ENCODE assay signal across 14 mouse cellular contexts in the genomic region with DNA sequence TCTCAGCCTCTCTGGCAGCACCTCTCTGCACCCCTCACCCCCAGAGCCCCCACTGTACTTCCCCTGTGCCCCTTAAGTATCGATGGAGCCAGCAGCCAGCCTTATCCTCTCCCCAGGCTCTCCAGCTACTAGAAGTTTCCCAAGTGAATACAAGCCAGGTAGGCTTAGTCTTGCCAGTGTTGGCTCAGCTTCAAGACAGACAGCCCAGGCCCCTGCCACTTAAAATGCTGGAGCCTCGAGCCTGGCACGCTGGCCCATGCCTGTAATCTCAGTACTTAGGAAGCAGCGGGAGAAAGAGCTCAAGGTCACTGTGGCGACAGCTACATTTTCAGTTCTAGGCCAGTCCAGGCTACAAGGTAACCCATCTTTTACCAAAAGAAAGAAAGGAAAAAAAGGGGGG. TPM values are rescaled to one million over a fixed set of nuclear protein-coding genes. Genes with fewer than 3 reads are reported as not detected.
DNase-seq lines count a peak whose midpoint lies in the region; ATAC-seq and TF ChIP-seq lines count a peak whose summit lies in the region.
"Had no signal": no experiment of that assay in that cellular context is flagged by ENCODE, and none has a peak within 500 bp of the region (broad histone marks: within the 10 kb centered on the region; RNA-seq: fewer than 3 reads in every experiment).

No protein-coding gene starts in this region.

- H3K27ac ChIP-seq in limb, embryonic 15.5 days = 0 out of 2 replicates have a peak overlapping the region, but pooled peaks have one; percentile 22
- no peak overlapping the region for H3K27ac ChIP-seq in limb, embryonic 10.5 days
- peak overlapping the region; percentile 71 for H3K27ac ChIP-seq in forebrain, embryonic 15.5 days (replicated peaks)
- H3K27ac ChIP-seq in heart, embryonic 15.5 days = peak overlapping the region; percentile 95
- H3K27ac ChIP-seq in midbrain, embryonic 13.5 days = peak overlapping the region; percentile 79
- no peak overlapping the region for H3K27ac ChIP-seq in kidney, adult 2 months (ENCODE audit: insufficient read depth, low read depth, low read length)
- H3K27ac ChIP-seq: liver, embryonic 15.5 days had no signal

- no peak overlapping the region for H3K4me3 ChIP-seq in limb, embryonic 15.5 days
- H3K4me3 ChIP-seq in limb, embryonic 10.5 days = no peak overlapping the region
- no peak overlapping the region for H3K4me3 ChIP-seq in forebrain, embryonic 15.5 days
- H3K4me3 ChIP-seq in heart, embryonic 15.5 days = no peak overlapping the region
- no peak overlapping the region for H3K4me3 ChIP-seq in midbrain, embryonic 13.5 days (replicated peaks)
- no peak overlapping the region for H3K4me3 ChIP-seq in kidney, adult 2 months (ENCODE audit: insufficient read depth, low read depth, low read length)
- H3K4me3 ChIP-seq: liver, embryonic 15.5 days had no signal

- H3K9me3 ChIP-seq in limb, embryonic 15.5 days = no peaks in the 10 kb centered on the region
- H3K9me3 ChIP-seq in limb, embryonic 10.5 days (replicated peaks) = no peaks in the 10 kb centered on the region
- no peaks in the 10 kb centered on the region for H3K9me3 ChIP-seq in forebrain, embryonic 15.5 days
- H3K9me3 ChIP-seq in heart, embryonic 15.5 days (replicated peaks) = no peaks in the 10 kb centered on the region
- H3K9me3 ChIP-seq in midbrain, embryonic 13.5 days = no peaks in the 10 kb centered on the region
- H3K9me3 ChIP-seq: liver, embryonic 15.5 days had no signal

- peaks cover 38% of the 10 kb centered on the region for H3K4me1 ChIP-seq in limb, embryonic 15.5 days
- H3K4me1 ChIP-seq in limb, embryonic 10.5 days = peaks cover 27% of the 10 kb centered on the region
- H3K4me1 ChIP-seq in forebrain, embryonic 15.5 days = peaks cover 35% of the 10 kb centered on the region
- H3K4me1 ChIP-seq in heart, embryonic 15.5 days (replicated peaks) = peaks cover 53% of the 10 kb centered on the region
- peaks cover 55% of the 10 kb centered on the region for H3K4me1 ChIP-seq in midbrain, embryonic 13.5 days (replicated peaks)
- no peaks in the 10 kb centered on the region for H3K4me1 ChIP-seq in kidney, adult 2 months (ENCODE audit: control insufficient read depth, insufficient read depth, low read length)

- TF ChIP-seq CTCF in kidney, adult 2 months (conservative IDR thresholded peaks at IDR 0.05; ENCODE audit: insufficient read depth, insufficient read length, low read depth, low read length) = no peak

- H3K9ac ChIP-seq in limb, embryonic 15.5 days = no peak overlapping the region
- H3K9ac ChIP-seq in forebrain, embryonic 15.5 days (replicated peaks) = no peak overlapping the region
- no peak overlapping the region for H3K9ac ChIP-seq in heart, embryonic 15.5 days
- no peak overlapping the region for H3K9ac ChIP-seq in midbrain, embryonic 13.5 days (replicated peaks)
- H3K9ac ChIP-seq: liver, embryonic 15.5 days had no signal

- no peaks in the 10 kb centered on the region for H3K27me3 ChIP-seq in limb, embryonic 15.5 days
- no peaks in the 10 kb centered on the region for H3K27me3 ChIP-seq in limb, embryonic 10.5 days (ENCODE audit: low read depth, poor library complexity, severe bottlenecking)
- no peaks in the 10 kb centered on the region for H3K27me3 ChIP-seq in forebrain, embryonic 15.5 days
- H3K27me3 ChIP-seq in heart, embryonic 15.5 days = no peaks in the 10 kb centered on the region; the same call in 1 of the 2 replicates
- H3K27me3 ChIP-seq in midbrain, embryonic 13.5 days = no peaks in the 10 kb centered on the region
- H3K27me3 ChIP-seq in kidney, adult 2 months (replicated peaks; ENCODE audit: control insufficient read depth, insufficient read depth, low read length) = no peaks in the 10 kb centered on the region

- peaks cover 24% of the 10 kb centered on the region for H3K36me3 ChIP-seq in limb, embryonic 15.5 days
- peaks cover 79% of the 10 kb centered on the region for H3K36me3 ChIP-seq in limb, embryonic 10.5 days
- no peaks in the 10 kb centered on the region for H3K36me3 ChIP-seq in forebrain, embryonic 15.5 days
- H3K36me3 ChIP-seq in heart, embryonic 15.5 days = no peaks in the 10 kb centered on the region
- H3K36me3 ChIP-seq in midbrain, embryonic 13.5 days = peaks cover 3% of the 10 kb centered on the region; the same call in 1 of the 2 replicates
- H3K36me3 ChIP-seq in kidney, adult 2 months (ENCODE audit: control insufficient read depth, insufficient read depth, low read length) = no peaks in the 10 kb centered on the region
- H3K36me3 ChIP-seq: liver, embryonic 15.5 days had no signal

- WGBS in limb, embryonic 15.5 days = 54% methylated on average over 5 of the region's 5 CpGs
- WGBS in limb, embryonic 10.5 days = 68% methylated on average over 5 of the region's 5 CpGs
- WGBS in forebrain, embryonic 15.5 days = 41% methylated on average over 5 of the region's 5 CpGs
- WGBS in heart, embryonic 15.5 days = 30% methylated on average over 5 of the region's 5 CpGs
- WGBS in midbrain, embryonic 13.5 days = 56% methylated on average over 5 of the region's 5 CpGs
- 78% methylated on average over 5 of the region's 5 CpGs for WGBS in kidney, adult 2 months

- H3K4me2 ChIP-seq in limb, embryonic 15.5 days = no peak overlapping the region
- no peak overlapping the region for H3K4me2 ChIP-seq in forebrain, embryonic 15.5 days (replicated peaks)
- H3K4me2 ChIP-seq in heart, embryonic 15.5 days = peak overlapping the region; percentile 18; the same call in 1 of the 2 replicates
- no peak overlapping the region for H3K4me2 ChIP-seq in midbrain, embryonic 13.5 days (replicated peaks)
- H3K4me2 ChIP-seq: liver, embryonic 15.5 days had no signal

- no peak for DNase-seq in limb, embryonic 10.5 days (ENCODE audit: low spot score)
- DNase-seq in yolk sac, embryonic 10.5 days (ENCODE audit: low spot score) = no peak
- no peak for DNase-seq in kidney, adult 2 months
- DNase-seq: kidney, postnatal 36 days; spleen, adult 18-20 months had no signal

- ATAC-seq in limb, embryonic 15.5 days (ENCODE audit: insufficient number of reproducible peaks, low FRiP score, low TSS enrichment, low read depth) = no peak
- no peak for ATAC-seq in forebrain, embryonic 15.5 days (replicated peaks)
- 0 out of 2 replicates have a peak, but pooled peaks have one; percentile 33 for ATAC-seq in heart, embryonic 15.5 days (replicated peaks; ENCODE audit: insufficient number of reproducible peaks, insufficient read depth, low FRiP score, low read depth)
- ATAC-seq in midbrain, embryonic 13.5 days = no peak
- no peak for ATAC-seq in megakaryocyte-erythroid progenitor cell, adult 5-6 weeks (replicated peaks; ENCODE audit: low FRiP score, low TSS enrichment, poor library complexity, severe bottlenecking)

- TF ChIP-seq POLR2A in kidney, adult 2 months (IDR thresholded peaks at IDR 0.05; ENCODE audit: low read depth, low read length) = no peak

RNA-seq across cellular contexts. Expression of a gene that starts 24.1 kb away (rescaled TPM):
- 27.7 and 30.8 TPM in 2 replicates for polyA plus RNA-seq in limb, embryonic 15.5 days (2015; fragmentation: Nextera tagmentation; extraction: Ambion mirVana)
- 12.7 and 21.4 TPM in 2 replicates for polyA plus RNA-seq in limb, embryonic 10.5 days (2016; fragmentation: Nextera tagmentation; extraction: Ambion mirVana)
- polyA plus RNA-seq in forebrain, embryonic 15.5 days (2015; fragmentation: Nextera tagmentation; extraction: Ambion mirVana) = 6.8 and 9.2 TPM in 2 replicates
- polyA plus RNA-seq in heart, embryonic 15.5 days (2015; fragmentation: Nextera tagmentation; extraction: Ambion mirVana) = 6.4 TPM in 2 replicates
- 10.5 and 12.4 TPM in 2 replicates for polyA plus RNA-seq in midbrain, embryonic 13.5 days (2015; fragmentation: Nextera tagmentation; extraction: Ambion mirVana)
- 0.35 and 1.9 TPM in 2 replicates for total RNA-seq in megakaryocyte-erythroid progenitor cell, adult 5-6 weeks (2014; fragmentation: Nextera tagmentation)
- total RNA-seq in megakaryocyte-erythroid progenitor cell, adult 5-6 weeks (2017) = 0.04 and 3.8 TPM in 2 replicates
- 7.6 and 10.2 TPM in 2 replicates for polyA plus RNA-seq in kidney, adult 2 months (2012; rRNA removed)
- total RNA-seq: granulocyte monocyte progenitor cell, adult 5-6 weeks; monocyte, adult 5-6 weeks had no signal

RNA-seq across cellular contexts. Expression of a gene that starts 36.1 kb away (rescaled TPM):
- 0.27 TPM in 2 replicates for polyA plus RNA-seq in limb, embryonic 15.5 days (2015; fragmentation: Nextera tagmentation; extraction: Ambion mirVana)
- polyA plus RNA-seq in limb, embryonic 10.5 days (2016; fragmentation: Nextera tagmentation; extraction: Ambion mirVana) = 0.05 TPM in 1 of 2 replicates, not detected in the other
- 0.38 and 0.86 TPM in 2 replicates for polyA plus RNA-seq in forebrain, embryonic 15.5 days (2015; fragmentation: Nextera tagmentation; extraction: Ambion mirVana)
- 0.13 and 0.28 TPM in 2 replicates for polyA plus RNA-seq in heart, embryonic 15.5 days (2015; fragmentation: Nextera tagmentation; extraction: Ambion mirVana)
- polyA plus RNA-seq in midbrain, embryonic 13.5 days (2015; fragmentation: Nextera tagmentation; extraction: Ambion mirVana) = 0.10 TPM in 1 of 2 replicates, not detected in the other
- total RNA-seq in megakaryocyte-erythroid progenitor cell, adult 5-6 weeks (2014; fragmentation: Nextera tagmentation) = not detected in 2 replicates
- not detected in 2 replicates for total RNA-seq in megakaryocyte-erythroid progenitor cell, adult 5-6 weeks (2017)
- 1.1 TPM in 2 replicates for polyA plus RNA-seq in kidney, adult 2 months (2012; rRNA removed)
- total RNA-seq: adrenal gland, adult 18-20 months; granulocyte monocyte progenitor cell, adult 5-6 weeks had no signal
- polyA plus RNA-seq: liver, embryonic 15.5 days had no signal

RNA-seq across cellular contexts. Expression of a gene that starts 49.9 kb away (rescaled TPM):
- 10.3 and 11.1 TPM in 2 replicates for polyA plus RNA-seq in limb, embryonic 15.5 days (2015; fragmentation: Nextera tagmentation; extraction: Ambion mirVana)
- polyA plus RNA-seq in limb, embryonic 10.5 days (2016; fragmentation: Nextera tagmentation; extraction: Ambion mirVana) = 3.0 and 3.6 TPM in 2 replicates
- 0.66 and 0.75 TPM in 2 replicates for polyA plus RNA-seq in forebrain, embryonic 15.5 days (2015; fragmentation: Nextera tagmentation; extraction: Ambion mirVana)
- polyA plus RNA-seq in heart, embryonic 15.5 days (2015; fragmentation: Nextera tagmentation; extraction: Ambion mirVana) = 13.1 and 16.9 TPM in 2 replicates
- polyA plus RNA-seq in midbrain, embryonic 13.5 days (2015; fragmentation: Nextera tagmentation; extraction: Ambion mirVana) = 0.19 and 0.46 TPM in 2 replicates
- not detected in 2 replicates for total RNA-seq in megakaryocyte-erythroid progenitor cell, adult 5-6 weeks (2014; fragmentation: Nextera tagmentation)
- total RNA-seq in megakaryocyte-erythroid progenitor cell, adult 5-6 weeks (2017) = not detected in 2 replicates
- polyA plus RNA-seq in kidney, adult 2 months (2012; rRNA removed) = 35.6 and 36.4 TPM in 2 replicates
- total RNA-seq: granulocyte monocyte progenitor cell, adult 5-6 weeks; monocyte, adult 5-6 weeks had no signal

RNA-seq across cellular contexts. Expression of a gene that starts 57.1 kb away (rescaled TPM):
- 1.3 and 1.6 TPM in 2 replicates for polyA plus RNA-seq in limb, embryonic 15.5 days (2015; fragmentation: Nextera tagmentation; extraction: Ambion mirVana)
- polyA plus RNA-seq in limb, embryonic 10.5 days (2016; fragmentation: Nextera tagmentation; extraction: Ambion mirVana) = 0.59 and 0.88 TPM in 2 replicates
- 0.60 and 0.66 TPM in 2 replicates for polyA plus RNA-seq in forebrain, embryonic 15.5 days (2015; fragmentation: Nextera tagmentation; extraction: Ambion mirVana)
- 1.1 and 1.7 TPM in 2 replicates for polyA plus RNA-seq in heart, embryonic 15.5 days (2015; fragmentation: Nextera tagmentation; extraction: Ambion mirVana)
- polyA plus RNA-seq in midbrain, embryonic 13.5 days (2015; fragmentation: Nextera tagmentation; extraction: Ambion mirVana) = 0.46 and 0.90 TPM in 2 replicates
- not detected in 2 replicates for total RNA-seq in megakaryocyte-erythroid progenitor cell, adult 5-6 weeks (2014; fragmentation: Nextera tagmentation)
- total RNA-seq in megakaryocyte-erythroid progenitor cell, adult 5-6 weeks (2017) = 0.04 TPM in 1 of 2 replicates, not detected in the other
- 43.8 and 51.7 TPM in 2 replicates for polyA plus RNA-seq in kidney, adult 2 months (2012; rRNA removed)

Comparison
In these comparisons a context has a peak if more than half of its experiments do, and no peak if none do; other contexts are left out.
1. H3K27ac ChIP-seq: peak in limb, embryonic 15.5 days (single experiment), forebrain, embryonic 15.5 days (single experiment), heart, embryonic 15.5 days (single experiment) and midbrain, embryonic 13.5 days (single experiment); none in limb, embryonic 10.5 days (single experiment) and kidney, adult 2 months (single experiment).